Mouse (Mus musculus): Measurements from ENCODE around the gene A430033K04Rik. TPM values are rescaled to one million over a fixed set of nuclear protein-coding genes. Genes with fewer than 3 reads are reported as not detected.
A peak's percentile ranks its signal among the peaks of the same experiment; 100 is the strongest.

A430033K04Rik gene
- polyA plus RNA-seq, 1 experiment from 2014 or later, result 5.7 TPM

GRCm38 (mm10) chr5:138657407-138657806 lies 34.7 kb downstream of the A430033K04Rik start:
- Histone ChIP-seq H3K27me3 (replicated peaks) (no peaks in the 10 kb centered on the region), H3K4me3 (no peak overlapping the region), H3K27ac (no peak overlapping the region), H3K9me3 (replicated peaks) (no peaks in the 10 kb centered on the region), H3K4me1 (no peaks in the 10 kb centered on the region), H3K4me2 (no peak overlapping the region), H3K9ac (no peak overlapping the region), H3K36me3 (no peaks in the 10 kb centered on the region)
- 71% methylated on average over 3 of the region's 3 CpGs for WGBS (ENCODE audit: insufficient replicate concordance)
- no peak for ATAC-seq

DNA sequence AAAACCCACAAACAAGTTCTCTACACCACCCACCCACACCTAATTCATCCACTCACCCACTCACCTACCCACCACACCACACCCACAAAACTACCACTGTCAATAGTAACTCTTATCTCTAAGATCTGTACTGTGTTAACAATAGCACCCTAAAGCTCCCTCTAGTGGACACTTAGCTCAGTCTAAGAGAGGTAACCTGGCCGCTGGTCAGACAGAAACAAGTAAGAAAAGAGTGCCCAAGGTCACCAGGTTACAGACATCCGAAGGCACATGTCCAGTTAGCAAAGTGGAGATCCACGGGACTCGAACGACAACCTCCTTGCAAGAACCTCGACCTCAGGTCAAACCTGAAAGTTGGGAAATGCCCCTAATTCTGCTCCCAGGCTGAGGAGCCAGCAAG lies 35.2 kb downstream of the A430033K04Rik start:
- no peaks in the 10 kb centered on the region for H3K36me3 ChIP-seq
- H3K4me1 ChIP-seq, result no peaks in the 10 kb centered on the region
- H3K27me3 ChIP-seq (replicated peaks), result no peaks in the 10 kb centered on the region
- H3K4me2 ChIP-seq, result no peak overlapping the region
- no peak overlapping the region for H3K4me3 ChIP-seq
- WGBS (ENCODE audit: insufficient replicate concordance), result 30% methylated on average over 6 of the region's 6 CpGs
- no peaks in the 10 kb centered on the region for H3K9me3 ChIP-seq (replicated peaks)
- peak; percentile 37; the same call in 1 of the 2 replicates for ATAC-seq
- no peak overlapping the region for H3K9ac ChIP-seq
- no peak overlapping the region for H3K27ac ChIP-seq

DNA sequence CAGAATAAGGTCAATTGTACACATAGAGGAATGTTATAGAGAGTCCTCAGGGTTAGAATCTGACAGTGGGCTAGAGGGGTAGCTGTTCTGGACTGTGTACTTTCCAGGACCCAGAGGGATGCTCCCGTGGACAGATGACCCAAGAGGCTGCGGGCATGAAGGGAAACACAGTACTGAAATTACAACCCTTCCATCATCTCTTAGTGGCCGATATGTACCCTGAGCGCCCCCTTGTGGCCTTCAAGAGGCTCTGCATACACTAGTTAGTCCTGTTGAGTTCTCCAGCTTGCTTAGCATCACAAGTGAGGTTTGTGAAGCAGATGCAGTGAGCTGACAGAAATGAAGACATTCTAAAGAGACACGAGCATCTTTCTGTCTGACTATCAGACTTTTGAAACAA lies 36.3 kb downstream of the A430033K04Rik start:
- WGBS (ENCODE audit: insufficient replicate concordance), result 3% methylated on average over 5 of the region's 5 CpGs
- H3K4me3 ChIP-seq, result no peak overlapping the region
- H3K4me2 ChIP-seq, result no peak overlapping the region
- no peaks in the 10 kb centered on the region for H3K4me1 ChIP-seq
- no peak overlapping the region for H3K9ac ChIP-seq
- ATAC-seq, result no peak
- H3K27me3 ChIP-seq (replicated peaks), result no peaks in the 10 kb centered on the region
- H3K9me3 ChIP-seq (replicated peaks), result no peaks in the 10 kb centered on the region
- no peaks in the 10 kb centered on the region for H3K36me3 ChIP-seq
- H3K27ac ChIP-seq, result no peak overlapping the region

- no peaks in the 10 kb centered on the region for H3K9me3 ChIP-seq (replicated peaks)
- no peaks in the 10 kb centered on the region for H3K27me3 ChIP-seq (replicated peaks)
- H3K4me3 ChIP-seq, result no peak overlapping the region
- no peak for ATAC-seq
- no peaks in the 10 kb centered on the region for H3K36me3 ChIP-seq
- no peak overlapping the region for H3K4me2 ChIP-seq
- no peak overlapping the region for H3K9ac ChIP-seq
- H3K27ac ChIP-seq, result no peak overlapping the region
- no peaks in the 10 kb centered on the region for H3K4me1 ChIP-seq
- WGBS (ENCODE audit: insufficient replicate concordance), result 35% methylated on average over 8 of the region's 8 CpGs
Measured at GRCm38 (mm10) chr5:138683023-138683766, 60.5 kb downstream of the A430033K04Rik start.

DNA sequence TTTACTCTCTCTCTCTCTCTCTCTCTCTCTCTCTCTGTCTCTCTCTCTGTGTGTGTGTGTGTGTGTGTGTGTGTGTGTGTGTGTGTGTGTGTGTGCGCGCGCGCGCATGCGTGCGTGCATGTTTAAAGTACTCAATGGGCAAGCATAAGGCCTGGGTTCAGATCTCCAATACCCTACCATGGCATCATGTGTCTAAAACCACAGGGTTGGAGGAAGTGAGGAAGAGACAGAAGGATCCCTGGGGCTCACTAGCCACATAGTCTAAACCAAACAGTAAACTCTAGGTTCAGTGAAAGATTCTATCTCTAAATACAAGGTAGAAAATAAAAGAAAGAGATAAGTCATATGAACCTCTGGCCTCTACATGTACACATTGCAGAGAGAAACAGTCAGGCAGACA lies 61.2 kb downstream of the A430033K04Rik start:
- no peaks in the 10 kb centered on the region for H3K4me1 ChIP-seq
- no peaks in the 10 kb centered on the region for H3K9me3 ChIP-seq (replicated peaks)
- no peak overlapping the region for H3K4me2 ChIP-seq
- H3K27me3 ChIP-seq (replicated peaks), result no peaks in the 10 kb centered on the region
- no peak overlapping the region for H3K9ac ChIP-seq
- H3K27ac ChIP-seq, result no peak overlapping the region
- ATAC-seq, result no peak
- 92% methylated on average over 7 of the region's 7 CpGs for WGBS (ENCODE audit: insufficient replicate concordance)
- no peak overlapping the region for H3K4me3 ChIP-seq
- no peaks in the 10 kb centered on the region for H3K36me3 ChIP-seq

DNA sequence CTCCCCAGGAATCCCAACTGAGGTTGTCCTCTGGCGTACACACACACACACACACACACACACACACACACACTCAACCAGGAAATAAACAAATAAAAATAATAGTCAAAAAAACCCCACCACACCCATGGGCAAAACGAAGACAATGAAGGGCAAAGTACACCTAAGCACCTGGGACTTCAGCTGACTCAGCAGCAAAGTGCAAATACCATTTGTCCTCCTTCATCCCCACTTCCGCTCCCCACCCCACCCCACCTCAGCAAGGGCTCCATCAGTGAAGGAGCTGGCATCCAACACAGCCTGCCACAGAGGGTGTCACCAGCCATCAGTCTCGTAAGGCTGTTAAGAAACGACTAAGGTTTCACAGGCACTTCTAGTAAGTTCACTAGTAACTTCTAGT lies 64.8 kb downstream of the A430033K04Rik start:
- ATAC-seq, result no peak
- Histone ChIP-seq H3K4me1 (no peaks in the 10 kb centered on the region), H3K4me3 (no peak overlapping the region), H3K9ac (no peak overlapping the region), H3K27ac (no peak overlapping the region), H3K4me2 (no peak overlapping the region), H3K9me3 (replicated peaks) (no peaks in the 10 kb centered on the region), H3K27me3 (replicated peaks) (no peaks in the 10 kb centered on the region), H3K36me3 (no peaks in the 10 kb centered on the region)
- 45% methylated on average over 5 of the region's 5 CpGs for WGBS (ENCODE audit: insufficient replicate concordance)

DNA sequence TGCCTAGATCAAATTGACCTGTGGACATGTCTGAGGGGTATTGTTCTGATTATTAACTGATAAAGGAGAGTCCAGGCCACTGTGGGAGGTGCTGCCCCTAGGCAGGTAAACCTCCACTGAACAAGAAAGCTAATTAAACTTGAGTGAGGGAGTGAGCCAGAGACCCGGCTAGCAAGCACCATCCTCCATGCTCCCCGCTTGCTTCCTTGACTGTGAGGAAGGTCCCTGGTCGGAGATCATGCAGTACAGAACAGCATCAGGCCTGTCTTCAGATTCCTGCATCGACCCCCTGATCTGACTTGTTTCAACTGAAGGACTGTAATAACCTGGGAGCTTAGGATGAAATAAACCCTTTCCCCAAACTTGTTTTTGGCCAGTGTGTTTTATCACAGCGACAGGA lies 66.6 kb downstream of the A430033K04Rik start:
- H3K4me1 ChIP-seq, result peaks cover under 1% of the 10 kb centered on the region; the same call in 1 of the 2 replicates
- no peaks in the 10 kb centered on the region for H3K9me3 ChIP-seq (replicated peaks)
- no peak overlapping the region for H3K27ac ChIP-seq
- no peak for ATAC-seq
- H3K36me3 ChIP-seq, result no peaks in the 10 kb centered on the region
- H3K4me3 ChIP-seq, result no peak overlapping the region
- WGBS (ENCODE audit: insufficient replicate concordance), result 56% methylated on average over 5 of the region's 5 CpGs
- H3K27me3 ChIP-seq (replicated peaks), result no peaks in the 10 kb centered on the region
- no peak overlapping the region for H3K4me2 ChIP-seq
- H3K9ac ChIP-seq, result no peak overlapping the region

GRCm38 (mm10) chr5:138692936-138693570 lies 70.4 kb downstream of the A430033K04Rik start:
- H3K9me3 ChIP-seq (replicated peaks), result no peaks in the 10 kb centered on the region
- H3K36me3 ChIP-seq, result no peaks in the 10 kb centered on the region
- no peak overlapping the region for H3K9ac ChIP-seq
- H3K4me1 ChIP-seq, result peaks cover 4% of the 10 kb centered on the region; the same call in 1 of the 2 replicates
- ATAC-seq, result no peak
- H3K27ac ChIP-seq, result no peak overlapping the region
- no peaks in the 10 kb centered on the region for H3K27me3 ChIP-seq (replicated peaks)
- H3K4me3 ChIP-seq, result no peak overlapping the region
- no peak overlapping the region for H3K4me2 ChIP-seq

DNA sequence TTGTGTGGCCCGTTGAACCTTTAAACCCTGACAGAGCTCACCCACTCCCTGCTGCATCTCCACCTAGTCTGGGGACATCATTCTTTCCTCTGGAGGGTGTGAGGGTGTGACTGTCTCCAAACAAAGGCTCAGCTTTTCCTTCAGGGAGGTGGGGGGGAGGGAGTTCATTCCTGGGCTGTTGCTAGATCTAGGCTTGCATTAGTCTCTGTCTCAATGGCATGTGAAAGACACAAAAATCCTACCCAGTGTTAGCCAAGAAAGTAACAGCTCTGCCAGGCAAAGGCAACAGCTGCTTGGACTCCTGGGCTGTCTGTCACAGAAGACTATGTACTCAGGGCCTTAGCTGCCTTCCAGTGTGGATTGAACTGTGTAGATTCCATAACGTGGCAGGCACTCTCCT lies 71.4 kb downstream of the A430033K04Rik start:
- no peak for ATAC-seq
- no peak overlapping the region for H3K9ac ChIP-seq
- no peak overlapping the region for H3K4me2 ChIP-seq
- H3K4me3 ChIP-seq, result no peak overlapping the region
- no peaks in the 10 kb centered on the region for H3K27me3 ChIP-seq (replicated peaks)
- WGBS (ENCODE audit: insufficient replicate concordance), result 46% methylated on average over 2 of the region's 2 CpGs
- H3K36me3 ChIP-seq, result no peaks in the 10 kb centered on the region
- H3K4me1 ChIP-seq, result peaks cover 4% of the 10 kb centered on the region; the same call in 1 of the 2 replicates
- no peak overlapping the region for H3K27ac ChIP-seq
- no peaks in the 10 kb centered on the region for H3K9me3 ChIP-seq (replicated peaks)

- Histone ChIP-seq H3K27ac (no peak overlapping the region), H3K9me3 (replicated peaks) (no peaks in the 10 kb centered on the region), H3K36me3 (no peaks in the 10 kb centered on the region), H3K27me3 (replicated peaks) (no peaks in the 10 kb centered on the region), H3K4me3 (no peak overlapping the region), H3K4me2 (no peak overlapping the region), H3K4me1 (peaks cover 4% of the 10 kb centered on the region; the same call in 1 of the 2 replicates), H3K9ac (no peak overlapping the region)
- 16% methylated on average over 4 of the region's 4 CpGs for WGBS (ENCODE audit: insufficient replicate concordance)
- no peak for ATAC-seq
Measured at GRCm38 (mm10) chr5:138694496-138695167, 72.0 kb downstream of the A430033K04Rik start.

DNA sequence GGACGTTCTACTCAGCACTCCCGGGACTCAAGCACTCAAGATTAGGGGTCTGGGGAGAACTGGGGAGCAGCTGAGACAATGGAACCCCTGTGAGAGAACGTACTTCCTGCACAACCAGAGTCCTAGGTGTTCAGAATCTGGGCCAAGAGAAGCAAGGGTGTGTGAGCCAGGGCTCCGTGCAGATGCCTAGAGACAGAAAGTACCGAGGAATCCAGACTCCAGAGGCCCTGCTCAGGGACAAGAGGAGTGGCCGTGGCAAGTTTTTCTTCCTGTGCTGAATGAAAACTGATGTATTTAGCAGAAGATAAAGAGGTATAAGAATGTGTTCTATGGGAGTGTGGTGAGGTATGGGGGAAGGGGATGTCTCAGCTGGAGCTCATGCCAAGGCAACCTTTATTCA lies 74.8 kb downstream of the A430033K04Rik start:
- no peak overlapping the region for H3K4me3 ChIP-seq
- no peak overlapping the region for H3K4me2 ChIP-seq
- H3K27me3 ChIP-seq (replicated peaks), result no peaks in the 10 kb centered on the region
- no peak overlapping the region for H3K27ac ChIP-seq
- 58% methylated on average over 6 of the region's 6 CpGs for WGBS (ENCODE audit: insufficient replicate concordance)
- no peaks in the 10 kb centered on the region for H3K9me3 ChIP-seq (replicated peaks)
- ATAC-seq, result no peak
- H3K36me3 ChIP-seq, result no peaks in the 10 kb centered on the region
- H3K4me1 ChIP-seq, result peaks cover 4% of the 10 kb centered on the region; the same call in 1 of the 2 replicates
- no peak overlapping the region for H3K9ac ChIP-seq

Measured in liver, embryonic 12.5 days (tissue).